Mouse (Mus musculus) gonadal fat pad, adult 2 months (tissue): Measurements from ENCODE around the gene 5730455P16Rik. TPM values are rescaled to one million over a fixed set of nuclear protein-coding genes. Genes with fewer than 3 reads are reported as not detected.
A peak's percentile ranks its signal among the peaks of the same experiment; 100 is the strongest.
"Not testable (repeated sequence)": the region's sequence is repeated elsewhere in the genome, so short reads cannot be mapped to it uniquely, and the experiment has no call there.

Experiments
- DNase-seq: peaks from one replicate; pipeline ENCODE4 v3.0.0-alpha.2; 2012; ENCODE audit warnings: low read depth
- polyA plus RNA-seq: library from polyadenylated mRNA; depleted of rRNA; stranded (reverse); fragments of >200 nt; gene quantifications from 2 replicates; pipeline ENCODE4 v1.2.3, GENCODE M21; 2012; rRNA removed

Gene 5730455P16Rik
- 5.1 and 6.9 TPM in 2 replicates for polyA plus RNA-seq

DNA sequence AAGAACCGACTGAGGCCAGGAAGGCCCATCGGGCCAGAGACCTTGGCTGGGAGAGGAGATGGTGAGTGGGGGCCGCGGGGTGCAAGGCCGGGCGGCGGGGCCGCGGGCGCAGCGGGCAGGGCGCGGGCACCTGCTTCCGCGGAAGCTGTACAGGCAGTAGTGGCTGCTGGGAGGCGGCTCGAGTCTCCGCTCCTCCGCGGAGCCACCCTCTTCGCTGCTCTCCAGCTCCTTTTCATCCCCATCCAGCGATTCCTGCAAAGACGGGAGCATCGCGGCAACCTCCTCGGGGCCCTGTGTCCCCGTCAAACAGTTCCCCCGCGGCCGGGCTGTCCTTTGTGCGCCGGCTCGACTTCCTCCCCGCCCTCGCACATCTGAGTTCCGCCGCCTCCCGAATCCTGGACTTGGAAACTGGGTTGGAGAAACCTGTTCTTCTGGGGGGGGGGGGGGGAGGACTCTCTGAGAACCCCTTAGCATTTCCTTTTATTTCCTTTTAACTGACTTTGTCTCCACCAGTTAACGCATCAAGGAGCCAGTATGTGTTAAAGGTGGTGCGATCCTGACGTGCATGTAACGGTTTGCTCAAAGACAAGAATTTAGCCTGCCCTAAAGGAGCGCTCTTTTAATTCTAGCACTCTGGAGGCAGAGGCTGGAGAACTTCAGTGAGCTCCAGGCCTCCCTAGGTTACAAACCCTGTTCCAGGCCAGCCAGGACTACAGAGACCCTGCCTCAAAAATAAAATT is at the start of gene 5730455P16Rik:
Gene 5730455P16Rik, minus strand, starts transcription at position 323 of the 740 bp plus-strand sequence.
- no peak for DNase-seq

DNA sequence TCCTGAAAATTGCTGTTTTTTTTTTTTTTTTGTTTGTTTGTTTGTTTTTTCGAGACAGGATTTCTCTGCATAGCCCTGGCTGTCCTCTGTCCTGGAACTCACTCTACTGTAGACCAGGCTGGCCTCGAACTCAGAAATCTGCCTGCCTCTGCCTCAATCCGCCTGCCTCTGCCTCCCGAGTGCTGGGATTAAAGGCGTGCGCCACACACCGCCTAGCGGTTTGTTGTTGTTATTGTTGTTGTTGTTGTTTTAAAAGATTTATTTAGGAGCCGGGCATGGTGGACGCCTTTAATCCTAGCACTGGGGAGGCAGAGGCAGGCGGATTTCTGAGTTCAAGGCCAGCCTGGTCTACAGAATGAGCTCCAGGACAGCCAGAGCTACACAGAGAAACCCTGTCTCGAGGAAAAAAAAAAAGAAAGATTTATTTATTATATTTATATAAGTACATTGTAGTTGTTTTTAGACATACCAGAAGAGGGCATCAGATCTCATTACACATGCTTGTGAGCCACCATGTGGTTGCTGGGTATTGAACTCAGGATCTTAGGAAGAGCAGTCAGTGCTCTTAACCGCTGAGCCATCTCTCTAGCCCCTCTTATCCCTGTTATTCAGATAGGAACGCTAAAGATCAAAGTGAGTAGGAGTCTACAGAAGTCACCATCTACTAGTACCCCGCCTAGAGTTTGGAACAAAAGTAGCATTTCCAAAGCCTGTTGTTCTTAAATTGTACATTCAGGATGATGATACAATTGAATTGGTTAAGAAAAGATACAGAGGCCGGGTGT is 48.4 kb upstream of the 5730455P16Rik start:
- not testable (repeated sequence) for DNase-seq

DNA sequence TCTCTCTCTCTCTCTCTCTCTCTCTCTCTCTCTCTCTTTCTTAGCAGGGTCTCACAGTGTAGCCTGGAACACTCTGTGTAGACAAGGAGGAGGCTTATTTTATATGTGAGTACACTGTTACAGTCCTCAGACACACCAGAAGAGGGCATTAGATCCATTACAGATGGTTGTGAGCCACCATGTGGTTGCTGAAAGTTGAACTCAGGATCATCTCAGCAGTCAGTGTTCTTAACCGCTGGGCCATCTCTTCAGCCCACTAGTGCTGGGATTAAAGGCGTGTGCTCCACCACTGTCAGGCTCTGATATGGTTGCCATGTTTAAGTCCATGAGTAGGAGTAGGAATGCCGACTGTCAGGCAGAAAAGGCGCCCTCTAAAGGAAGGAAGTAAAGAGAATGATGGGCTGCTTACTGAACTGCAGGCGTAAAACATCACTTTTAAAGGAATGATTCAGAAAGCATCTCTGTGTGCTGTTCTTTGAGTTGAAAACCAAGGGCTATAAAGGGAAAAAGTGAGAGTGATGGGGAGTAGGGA is 47.5 kb upstream of the 5730455P16Rik start:
- DNase-seq, result no peak

DNA sequence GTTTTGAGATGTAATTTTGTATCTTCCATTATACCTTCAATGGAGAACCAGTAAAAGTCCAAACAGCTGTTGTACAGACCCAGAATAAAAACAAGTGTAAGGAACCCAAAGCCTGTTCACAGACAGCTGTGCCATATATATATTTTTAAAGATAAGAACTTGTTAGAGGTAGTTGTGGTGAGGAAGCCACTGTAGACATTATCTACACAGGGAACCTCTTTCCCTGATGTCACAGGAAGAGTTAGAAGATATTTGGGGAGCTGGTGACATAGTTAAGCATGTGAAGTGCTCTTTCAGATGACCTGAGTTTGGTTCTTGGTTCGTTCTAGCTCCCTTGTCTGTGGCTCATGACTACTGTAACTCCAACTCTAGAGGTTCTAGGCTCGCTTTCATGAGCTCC is 46.9 kb upstream of the 5730455P16Rik start:
- no peak for DNase-seq

DNA sequence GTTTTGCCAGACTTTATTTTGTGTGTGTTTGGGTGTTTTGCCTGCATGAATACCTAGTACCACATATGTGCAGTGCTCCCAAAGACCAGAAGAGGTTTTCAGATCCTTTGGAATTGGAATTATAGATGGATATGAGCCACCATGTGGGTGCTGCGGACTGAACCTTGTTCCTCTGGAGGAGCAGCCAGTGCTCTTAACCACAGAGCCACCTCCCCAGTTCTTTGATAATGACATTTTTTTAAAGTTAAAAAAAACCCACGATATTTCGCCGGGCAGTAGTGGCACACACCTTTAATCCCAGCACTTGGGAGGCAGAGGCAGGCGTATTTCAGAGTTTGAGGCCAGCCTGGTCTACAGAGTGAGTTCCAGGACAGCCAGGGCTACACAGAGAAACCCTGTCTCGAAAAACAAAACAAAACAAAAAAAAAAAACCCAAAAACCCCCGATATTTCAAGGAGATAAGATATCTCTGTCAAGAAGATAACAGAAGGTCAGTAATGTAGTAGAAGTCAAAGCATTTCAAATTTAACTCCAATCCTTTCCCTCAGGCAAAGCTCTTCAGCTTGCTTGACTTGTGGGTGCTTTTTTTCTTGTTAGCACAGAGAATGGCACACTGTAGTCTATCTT is 43.7 kb upstream of the 5730455P16Rik start:
- DNase-seq, result no peak

DNA sequence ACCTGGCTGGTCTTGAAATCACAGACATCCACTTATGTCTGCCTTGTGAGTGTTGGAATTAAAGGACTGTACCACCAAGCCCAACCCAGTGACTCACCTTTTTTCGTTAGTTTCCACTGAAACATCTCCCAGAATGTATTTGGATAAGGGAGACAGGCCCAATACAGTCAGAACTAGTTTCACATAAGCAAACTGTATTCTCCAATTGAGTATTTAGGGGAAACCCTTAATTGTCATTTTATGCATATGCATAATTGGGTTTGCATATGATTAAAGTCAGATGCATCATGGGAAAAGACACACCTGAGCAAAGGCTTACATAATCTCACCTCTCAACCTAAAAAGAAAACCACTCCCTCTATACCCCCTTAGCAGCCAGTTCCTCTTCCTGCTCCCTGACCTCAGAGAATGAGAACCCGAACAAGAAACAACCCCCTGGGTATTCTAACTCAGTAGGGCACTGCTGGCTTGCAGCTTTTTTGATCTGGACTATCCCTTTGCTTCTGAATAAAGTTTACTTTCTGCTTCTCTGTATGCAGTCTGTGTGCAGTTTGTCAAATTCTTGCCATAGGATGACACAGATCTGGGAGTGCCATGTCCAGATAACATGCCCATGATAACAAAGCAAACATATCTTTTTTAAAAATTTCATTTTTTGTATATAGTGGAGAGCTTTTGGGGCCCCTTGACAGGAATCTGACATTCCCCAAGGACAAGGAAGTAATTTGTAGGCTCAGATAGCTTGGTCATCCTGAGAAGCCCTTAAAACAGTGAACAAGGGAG is 42.6 kb upstream of the 5730455P16Rik start:
- no peak for DNase-seq

DNA sequence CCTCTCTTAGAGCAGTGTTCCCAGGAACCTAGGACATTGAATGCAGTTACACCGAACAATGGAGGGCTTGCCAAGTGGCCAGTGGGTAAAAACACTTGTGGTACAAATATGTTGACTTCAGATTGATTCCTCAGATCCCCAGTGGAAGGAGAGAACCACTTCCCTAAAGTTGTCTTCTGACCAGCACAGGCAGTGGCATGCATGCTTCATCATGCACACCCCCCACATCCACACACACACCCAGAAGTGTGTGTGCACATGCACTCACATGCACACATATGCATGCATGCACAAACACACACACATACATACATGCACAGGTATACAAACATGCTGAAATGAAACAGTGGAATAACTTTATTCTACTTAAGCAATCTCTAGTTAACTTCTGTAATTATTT is 41.9 kb upstream of the 5730455P16Rik start:
- DNase-seq, result no peak

DNA sequence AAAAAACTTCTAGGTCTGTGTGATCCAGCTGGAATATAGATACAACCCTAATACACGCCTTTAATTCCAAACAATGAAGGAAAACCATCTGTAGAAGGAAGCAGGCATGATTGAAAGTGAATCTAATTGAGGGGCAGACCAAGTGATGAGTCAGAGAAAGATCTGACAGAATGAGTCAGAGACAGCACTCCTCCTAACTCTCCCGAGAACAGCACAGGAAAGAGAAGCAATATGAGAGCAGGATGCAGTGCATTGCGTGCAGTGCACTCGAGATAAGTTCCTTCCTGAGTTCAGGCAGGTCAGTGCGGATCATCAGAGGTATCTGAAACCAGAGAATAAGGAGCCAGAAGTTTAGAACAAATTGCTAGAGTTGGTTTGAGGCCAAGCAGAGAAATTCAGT is 39.3 kb upstream of the 5730455P16Rik start:
- no peak for DNase-seq

DNA sequence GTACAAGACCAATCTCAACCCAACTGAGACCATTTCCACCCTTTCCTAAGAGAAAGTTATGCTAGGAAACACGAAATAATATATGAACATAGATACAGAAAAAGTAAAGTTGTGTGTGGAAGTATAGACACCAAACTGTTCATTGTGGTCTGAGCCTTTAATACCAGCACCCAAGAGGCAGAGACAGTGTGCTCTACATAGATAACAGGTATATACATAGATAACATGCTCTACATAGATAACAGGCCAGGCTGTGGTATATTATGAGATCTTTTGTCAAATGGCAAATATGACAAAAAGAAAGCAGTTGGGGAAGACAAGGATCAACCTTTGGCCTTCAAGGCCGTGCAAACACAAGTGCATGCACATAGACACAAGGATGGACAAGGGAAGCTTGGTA is 32.5 kb upstream of the 5730455P16Rik start:
- DNase-seq, result no peak

DNA sequence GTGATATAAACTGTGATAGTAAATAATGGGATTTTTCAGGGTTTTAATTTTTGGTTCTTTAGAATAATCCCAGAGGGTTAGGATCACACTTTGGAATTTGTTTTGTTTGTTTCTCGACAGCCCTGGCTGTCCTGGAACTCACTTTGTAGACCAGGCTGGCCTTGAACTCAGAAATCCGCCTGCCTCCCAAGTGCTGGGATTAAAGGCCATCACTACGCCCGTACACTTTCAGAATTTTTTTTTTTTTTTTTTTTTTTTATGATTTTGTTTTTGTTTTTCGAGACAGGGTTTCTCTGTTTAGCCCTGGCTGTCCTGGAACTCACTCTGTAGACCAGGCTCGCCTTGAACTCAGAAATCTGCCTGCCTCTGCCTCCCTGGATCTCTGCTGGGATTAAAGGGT is 30.0 kb upstream of the 5730455P16Rik start:
- not testable (repeated sequence) for DNase-seq

DNA sequence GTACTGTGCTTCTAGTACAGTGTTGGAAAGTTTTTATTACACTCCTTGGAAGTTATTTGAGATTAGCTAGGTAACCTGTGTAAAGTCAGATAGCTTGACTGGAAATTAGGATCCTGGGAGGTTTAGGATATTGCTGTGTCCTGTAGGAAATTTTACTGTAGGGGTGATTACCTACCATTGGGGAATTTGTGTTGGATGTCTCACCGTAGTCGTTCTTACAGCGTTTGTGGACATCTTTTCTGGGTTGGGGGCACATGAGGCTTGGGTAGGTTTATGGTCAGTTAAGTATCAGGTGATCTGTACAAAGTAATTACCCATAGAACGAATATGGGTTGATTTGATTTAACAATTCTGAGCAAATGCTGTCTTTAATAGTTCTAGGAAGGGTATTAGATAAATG is 18.8 kb upstream of the 5730455P16Rik start:
- DNase-seq, result no peak

DNA sequence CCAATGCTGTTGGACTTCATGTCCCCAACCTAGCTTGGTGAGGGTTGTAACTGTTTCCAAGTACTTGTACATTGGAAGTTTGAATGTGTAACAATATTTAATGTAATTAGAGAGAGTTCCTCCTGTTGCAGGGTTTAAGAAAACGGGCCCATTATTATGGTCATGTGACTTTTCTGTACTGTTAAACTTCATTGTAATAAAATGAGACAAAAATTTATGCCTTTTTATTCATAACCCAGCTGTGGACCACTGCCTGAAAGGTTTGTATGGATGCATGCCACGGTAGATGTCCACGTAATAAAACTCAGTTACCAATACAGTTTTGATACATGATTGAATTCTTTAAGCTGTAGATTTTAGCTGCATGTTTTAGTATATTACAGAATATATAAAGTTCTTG is 18.1 kb upstream of the 5730455P16Rik start:
- no peak for DNase-seq

DNA sequence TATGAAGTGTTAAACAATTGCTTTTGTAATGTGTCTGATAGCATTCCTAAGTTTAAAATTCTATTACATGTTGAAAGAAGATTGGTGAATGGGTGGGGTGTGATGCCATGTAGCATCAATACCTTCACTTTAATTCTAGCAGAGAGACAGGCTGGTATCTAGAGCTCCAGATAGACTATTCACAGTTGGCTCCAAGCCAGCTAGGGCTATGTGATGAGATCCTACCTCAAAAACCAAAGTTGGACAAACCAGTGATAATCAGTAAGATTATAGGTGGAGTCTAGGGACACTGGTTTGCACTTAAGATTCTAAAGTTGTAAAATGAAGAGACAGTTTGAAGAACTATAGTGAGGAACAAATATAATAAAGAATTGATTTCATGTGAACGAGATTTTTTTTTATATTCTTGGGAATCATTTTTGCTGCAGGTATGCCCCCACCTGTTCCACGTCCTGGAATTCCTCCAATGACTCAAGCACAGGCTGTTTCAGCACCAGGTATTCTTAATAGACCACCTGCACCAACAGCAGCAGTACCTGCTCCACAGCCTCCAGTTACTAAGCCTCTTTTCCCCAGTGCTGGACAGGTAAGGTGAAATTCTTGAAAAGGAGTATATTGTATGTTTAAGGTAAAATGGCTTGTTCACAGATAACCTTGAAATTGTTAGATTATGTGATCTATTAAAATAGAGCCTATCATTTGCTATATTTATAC is 13.7 kb upstream of the 5730455P16Rik start:
- DNase-seq, result no peak

DNA sequence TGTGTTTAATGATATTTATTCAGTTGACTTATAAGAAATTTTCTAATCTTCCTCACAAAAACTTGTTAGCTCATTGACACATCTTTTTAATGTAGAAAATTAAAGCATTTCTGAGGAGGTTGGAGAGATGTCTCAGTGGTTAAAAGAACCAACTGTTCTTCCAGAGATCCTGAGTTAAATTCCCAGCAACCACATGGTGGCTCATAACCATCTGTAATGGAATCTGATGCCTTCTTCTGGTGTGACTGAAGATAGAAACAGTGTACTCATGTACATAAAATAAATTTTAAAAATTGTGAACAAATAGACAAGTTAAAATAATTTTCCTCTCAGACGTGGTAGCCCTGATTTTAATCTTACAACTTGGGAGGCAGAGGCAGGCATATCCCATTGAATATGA is 12.1 kb upstream of the 5730455P16Rik start:
- DNase-seq, result no peak

DNA sequence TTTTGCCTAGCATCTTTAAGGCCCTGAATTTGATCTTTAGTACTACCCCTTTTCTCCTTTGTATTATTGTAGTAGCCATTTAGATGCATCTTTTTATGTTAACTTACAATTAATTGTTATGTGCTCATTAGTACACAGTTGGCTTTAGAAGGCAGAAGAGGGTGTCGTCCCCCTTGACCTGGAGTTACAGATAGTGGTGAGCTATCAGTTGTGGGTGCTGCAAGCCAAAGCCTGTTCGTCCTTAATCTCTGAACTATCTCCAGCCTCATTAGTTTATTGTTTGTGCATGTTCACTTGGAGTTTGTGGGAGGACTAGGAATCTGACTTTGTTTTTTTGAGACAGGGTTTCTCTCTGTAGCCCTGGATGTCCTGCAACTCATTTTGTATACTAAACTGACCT is 9.0 kb upstream of the 5730455P16Rik start:
- DNase-seq, result no peak

DNA sequence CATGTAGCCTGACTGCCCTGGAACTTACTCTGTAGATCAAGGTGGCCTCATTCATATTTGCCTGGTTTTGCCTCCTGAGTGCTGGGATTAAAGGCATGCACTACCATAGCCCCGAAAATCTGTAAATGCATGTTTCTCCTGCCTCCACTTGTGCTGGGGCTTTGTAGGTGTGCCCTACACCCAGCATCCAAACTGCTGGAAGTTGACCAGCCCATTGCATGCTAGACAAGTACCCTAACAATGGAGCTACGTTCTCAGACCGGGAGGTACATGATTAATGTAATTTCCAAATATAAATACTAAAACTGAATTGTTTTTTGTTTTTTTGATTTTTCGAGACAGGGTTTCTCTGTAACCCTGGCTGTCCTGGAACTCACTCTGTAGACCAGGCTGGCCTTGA is 7.2 kb upstream of the 5730455P16Rik start:
- DNase-seq, result no peak

DNA sequence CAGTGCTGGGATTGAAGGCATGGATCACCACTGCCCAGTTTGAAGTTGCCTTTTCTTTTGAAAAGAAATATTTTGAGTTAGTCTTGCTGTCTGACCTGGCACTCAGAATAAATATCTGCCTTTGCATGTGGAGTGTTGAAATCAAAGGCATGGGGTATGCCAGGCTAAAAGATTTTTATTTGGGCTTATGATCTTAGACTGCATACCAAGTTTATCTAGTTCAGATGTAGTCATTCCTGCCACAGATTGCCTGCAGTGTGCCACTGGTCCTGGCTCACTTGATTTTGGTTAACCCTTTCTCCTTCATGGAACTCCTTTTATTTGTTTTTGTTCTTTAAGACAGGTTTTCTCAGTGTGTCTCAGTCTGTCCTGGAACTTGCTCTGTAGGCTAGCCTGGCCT is 6.6 kb upstream of the 5730455P16Rik start:
- no peak for DNase-seq

DNA sequence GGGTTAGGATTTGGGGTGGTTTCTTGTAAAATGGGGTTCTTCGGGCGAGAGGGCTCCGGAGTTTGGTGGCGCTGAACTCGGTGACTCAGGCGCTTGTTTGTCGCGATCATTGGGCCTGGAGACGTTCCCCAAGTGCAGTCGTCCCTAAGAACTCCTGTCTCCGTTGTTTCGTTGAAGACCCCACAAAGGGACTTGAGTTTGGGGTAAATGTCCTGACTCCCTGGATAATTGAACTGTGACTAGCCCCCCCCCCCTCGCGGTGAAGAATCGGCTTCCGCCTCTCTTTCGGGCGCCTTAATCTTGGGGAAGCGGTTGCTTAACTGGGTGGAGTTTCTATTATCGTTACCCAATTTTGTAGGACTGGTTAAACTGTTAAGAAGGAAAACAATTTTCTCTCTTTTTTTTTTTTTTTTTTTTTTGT is 5.8 kb upstream of the 5730455P16Rik start:
- DNase-seq, result no peak

DNA sequence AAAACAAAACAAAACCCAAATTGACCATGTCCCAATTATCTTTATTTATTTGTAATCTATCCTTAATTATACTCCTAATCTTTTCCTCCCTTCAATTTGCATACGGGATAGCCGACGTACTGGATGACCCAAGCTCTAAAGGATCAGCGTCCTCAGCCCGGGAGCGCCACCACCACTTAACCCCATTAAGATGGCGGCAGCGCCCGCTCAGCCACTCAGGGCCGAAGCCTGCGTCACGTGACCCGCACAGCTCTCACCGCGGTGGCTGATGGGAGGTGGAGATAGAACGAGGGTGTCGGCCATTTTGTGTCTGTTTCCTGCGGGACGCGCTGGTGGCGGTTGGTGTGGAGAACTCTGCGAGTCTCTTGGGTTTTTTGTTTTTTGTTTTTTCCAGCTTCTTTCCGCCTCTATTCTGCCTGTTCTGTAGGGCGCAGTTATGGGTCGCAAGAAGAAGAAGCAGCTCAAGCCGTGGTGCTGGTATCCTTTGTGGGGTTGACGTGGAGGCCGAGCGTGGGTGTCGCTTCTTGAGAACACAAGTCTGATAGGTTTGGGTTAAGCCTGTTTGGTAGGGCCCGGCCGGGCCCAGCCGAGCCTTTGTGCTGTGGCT is 5.3 kb upstream of the 5730455P16Rik start, which contains the start of gene Zfp207:
Gene Zfp207, plus strand, starts transcription at position 261 of the 607 bp plus-strand sequence.
- peak; percentile 54 for DNase-seq

DNA sequence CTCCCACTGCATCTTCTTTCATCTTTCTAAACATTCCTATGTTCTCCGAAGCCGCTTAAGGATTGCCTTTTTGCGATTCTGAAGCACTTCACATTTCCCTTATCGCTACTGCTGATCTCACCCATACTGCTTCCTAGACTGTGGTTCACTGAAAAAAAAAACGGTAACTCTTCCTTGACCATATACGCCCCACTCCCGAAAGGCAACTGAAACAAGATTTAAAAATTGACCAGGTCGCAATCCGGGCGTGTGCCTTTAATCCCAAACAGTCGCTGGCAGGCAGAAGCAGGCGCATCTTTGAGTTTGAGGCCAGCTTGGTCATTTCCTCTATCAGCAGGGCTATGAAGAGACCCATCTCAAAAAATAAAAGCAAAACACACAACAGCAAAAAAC is 4.8 kb upstream of the 5730455P16Rik start:
- no peak for DNase-seq
